Mouse (Mus musculus): ENCODE data around the gene Nat10. TPM values are rescaled to one million over a fixed set of nuclear protein-coding genes. Genes with fewer than 3 reads are reported as not detected.

Gene Nat10
- total RNA-seq, 2 experiments from 2014 or later = 12.7 to 13.7 TPM

- intact Hi-C loops (cut with DNase I) = no loop called here
- DNase-seq (ENCODE audit: low spot score) = no peak
Observed at GRCm38 (mm10) chr2:103747891-103748290, 13.2 kb downstream of the Nat10 start.

DNA sequence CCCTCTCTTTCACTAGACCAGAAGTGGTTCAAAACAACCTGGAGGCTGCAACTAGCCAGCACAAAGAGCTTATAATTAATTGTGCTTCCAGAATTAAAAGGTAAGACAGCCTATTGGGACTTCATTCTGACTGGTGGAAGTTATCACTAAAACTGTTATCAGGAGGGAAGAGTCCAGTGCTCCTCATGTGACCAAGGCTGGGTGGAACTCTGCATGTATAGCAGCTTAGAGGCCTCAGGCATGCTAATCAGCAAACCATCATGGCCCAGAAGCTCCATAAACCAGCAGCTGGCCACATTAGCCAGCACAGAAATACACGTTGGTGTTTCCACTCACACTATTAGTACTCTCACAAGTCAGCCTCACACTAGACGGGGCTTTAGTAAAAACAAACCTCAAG, 14.3 kb downstream of the Nat10 start:
- intact Hi-C loops (cut with DNase I) = no loop called here
- no peak for DNase-seq (ENCODE audit: low spot score)

DNA sequence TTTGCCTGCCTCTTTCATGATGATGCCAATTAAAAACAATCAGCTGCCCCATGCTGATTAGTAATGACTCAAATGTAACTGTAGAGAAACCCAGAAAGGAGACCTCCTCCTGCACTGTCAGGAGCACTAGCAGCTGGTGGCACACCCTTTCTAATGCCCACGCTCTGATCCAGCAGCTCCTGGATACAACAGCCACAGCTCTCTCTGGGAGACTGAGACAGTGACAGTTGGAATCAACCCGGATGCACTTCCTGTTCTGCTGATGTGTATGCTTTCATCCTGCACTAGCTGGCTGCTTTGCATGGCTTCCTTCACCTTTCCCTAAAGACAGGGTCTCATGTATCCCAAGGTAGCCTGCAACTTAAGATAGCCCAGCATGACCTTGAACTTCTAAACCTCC, 15.0 kb downstream of the Nat10 start:
- DNase-seq (ENCODE audit: low spot score) = no peak
- intact Hi-C loops (cut with DNase I) = no loop called here

- DNase-seq (ENCODE audit: low spot score) = no peak
- intact Hi-C loops (cut with DNase I) = loop anchor here (2.0 kb wide), 1 partner anchor 181 kb away; no protein-coding TSS in a partner anchor
Observed at GRCm38 (mm10) chr2:103745481-103745880, 15.6 kb downstream of the Nat10 start.

- DNase-seq (ENCODE audit: low spot score) = no peak
- intact Hi-C loops (cut with DNase I) = loop anchor here (2.0 kb wide), 1 partner anchor 179 kb away; no protein-coding TSS in a partner anchor
Observed at GRCm38 (mm10) chr2:103743988-103744387, 17.1 kb downstream of the Nat10 start.

GRCm38 (mm10) chr2:103743536-103743935, 17.5 kb downstream of the Nat10 start:
- DNase-seq (ENCODE audit: low spot score) = no peak
- intact Hi-C loops (cut with DNase I) = no loop called here

DNA sequence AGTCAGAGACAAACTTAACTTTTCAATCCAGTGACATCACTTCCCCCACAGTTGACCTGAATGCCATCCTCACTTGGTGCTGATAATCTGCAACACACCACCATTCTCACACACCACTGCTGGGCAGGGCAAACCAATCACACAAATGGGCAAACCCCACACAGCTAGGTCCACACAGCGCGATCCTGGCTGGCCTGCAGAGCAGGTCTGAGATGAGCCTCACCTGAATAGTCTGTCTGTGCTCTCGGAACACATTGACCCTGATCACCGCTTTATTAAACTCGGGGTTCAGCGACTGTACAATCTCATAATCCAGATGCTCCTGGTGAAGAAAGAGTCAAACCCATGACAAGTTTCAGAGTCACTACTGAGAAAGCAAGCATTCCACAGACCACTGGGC, 18.2 kb downstream of the Nat10 start:
- no peak for DNase-seq (ENCODE audit: low spot score)
- intact Hi-C loops (cut with DNase I) = no loop called here

- intact Hi-C loops (cut with DNase I) = no loop called here
- no peak for DNase-seq (ENCODE audit: low spot score)
Observed at GRCm38 (mm10) chr2:103731423-103731822, 29.6 kb downstream of the Nat10 start.

DNA sequence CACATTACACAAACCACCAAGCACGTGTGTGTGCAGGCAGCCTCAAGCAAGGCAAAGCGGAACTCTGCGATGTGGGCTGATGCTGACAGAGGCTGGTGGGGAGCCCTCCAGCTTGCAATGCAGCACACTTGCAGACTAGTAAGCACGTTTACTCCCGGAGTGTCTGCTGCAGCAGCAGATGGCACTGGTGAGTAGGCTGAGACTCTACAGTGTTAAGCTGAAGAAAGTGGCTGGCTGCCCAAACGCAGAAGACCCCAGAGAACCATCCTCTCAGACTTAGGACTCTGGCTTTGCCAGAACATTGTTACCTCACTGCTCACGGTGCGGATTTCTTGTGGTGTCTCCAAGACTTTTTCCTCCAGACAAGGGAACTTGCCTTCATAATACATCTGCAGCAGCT, 30.1 kb downstream of the Nat10 start:
- no peak for DNase-seq (ENCODE audit: low spot score)
- intact Hi-C loops (cut with DNase I) = no loop called here

- intact Hi-C loops (cut with DNase I) = loop anchor here (10.0 kb wide), 1 partner anchor 273 kb away; no protein-coding TSS in a partner anchor
- DNase-seq (ENCODE audit: low spot score) = no peak
Observed at GRCm38 (mm10) chr2:103728027-103728540, 33.0 kb downstream of the Nat10 start.

DNA sequence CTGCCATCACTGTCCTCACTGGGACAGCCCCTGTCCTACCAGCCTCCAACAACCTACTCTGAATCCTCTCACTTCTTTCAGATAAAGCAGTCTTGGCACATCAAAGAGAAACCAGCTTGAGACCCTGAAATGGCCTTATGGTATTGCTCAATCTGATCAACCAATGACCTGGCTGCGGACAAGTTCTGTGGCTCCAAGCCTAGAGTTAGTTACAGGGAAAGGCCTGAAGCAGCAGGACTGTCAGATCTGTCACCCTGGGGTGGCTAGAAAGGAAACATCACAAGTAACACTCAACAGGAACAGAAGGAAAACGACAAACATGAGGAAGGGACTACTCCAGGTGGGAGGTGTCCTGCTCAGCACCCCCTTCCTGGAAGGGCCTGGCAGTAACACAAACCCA, 36.5 kb downstream of the Nat10 start:
- no peak for DNase-seq (ENCODE audit: low spot score)
- intact Hi-C loops (cut with DNase I) = loop anchor here (10.0 kb wide), 1 partner anchor 270 kb away; no protein-coding TSS in a partner anchor

DNA sequence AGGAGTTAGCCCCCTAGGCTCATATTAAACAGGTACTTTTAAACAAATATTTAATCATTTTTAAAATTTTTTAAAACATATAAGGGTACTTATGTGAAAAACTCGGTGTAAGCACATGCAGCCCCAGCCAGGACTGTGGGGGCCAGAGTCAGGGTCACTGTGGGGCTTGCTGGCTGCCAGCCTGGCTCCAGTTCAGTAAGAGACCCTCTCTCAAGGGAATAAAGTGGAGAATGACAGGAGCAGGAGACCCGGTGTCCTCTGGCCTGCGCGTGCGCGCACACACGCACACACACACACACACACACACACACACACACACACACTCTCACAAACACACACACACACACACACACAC, 41.8 kb downstream of the Nat10 start:
- DNase-seq (ENCODE audit: low spot score) = no peak
- intact Hi-C loops (cut with DNase I) = loop anchor here (1.0 kb wide), 1 partner anchor 155 kb away; no protein-coding TSS in a partner anchor

DNA sequence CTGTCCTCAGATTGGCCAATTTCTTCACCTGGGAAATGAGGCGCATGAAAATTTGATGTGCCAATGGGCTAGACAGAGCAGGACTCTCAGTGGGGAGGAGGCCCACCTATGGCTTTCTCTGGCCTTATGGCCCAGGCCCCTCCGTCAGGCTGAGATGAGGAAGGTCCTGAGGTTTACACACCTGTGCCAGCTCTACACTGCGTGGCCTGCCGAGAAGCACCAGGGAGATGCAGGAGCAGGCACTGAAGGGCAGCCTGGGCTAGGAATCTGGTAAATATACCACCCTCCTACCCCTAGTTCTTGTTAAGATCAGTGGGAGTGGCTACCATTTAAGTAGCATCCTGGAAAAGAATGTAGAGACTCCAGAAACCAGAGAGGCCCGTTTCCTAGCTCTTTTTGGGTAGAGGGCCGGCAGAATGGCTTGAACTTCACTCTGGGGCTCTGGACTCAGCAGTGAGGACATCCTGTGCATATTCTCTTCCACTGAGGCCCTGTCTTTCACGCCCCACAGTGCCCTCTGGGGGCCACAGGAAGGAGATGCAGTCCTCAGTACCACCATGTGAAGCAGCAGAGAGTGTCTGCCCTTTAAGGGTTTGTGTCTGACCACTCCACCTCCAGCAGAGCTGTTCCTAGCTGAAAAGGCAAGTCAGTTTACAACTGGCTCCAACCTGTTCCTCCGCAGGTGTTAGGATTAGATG, 42.3 kb downstream of the Nat10 start:
- intact Hi-C loops (cut with DNase I) = loop anchor here (1.0 kb wide), 1 partner anchor 154 kb away; no protein-coding TSS in a partner anchor
- peak; percentile 49 for DNase-seq (ENCODE audit: low spot score)

- intact Hi-C loops (cut with DNase I) = no loop called here
- DNase-seq (ENCODE audit: low spot score) = no peak
Observed at GRCm38 (mm10) chr2:103714412-103714811, 46.7 kb downstream of the Nat10 start.

- intact Hi-C loops (cut with DNase I) = no loop called here
- no peak for DNase-seq (ENCODE audit: low spot score)
Observed at GRCm38 (mm10) chr2:103713831-103714230, 47.2 kb downstream of the Nat10 start.

GRCm38 (mm10) chr2:103710849-103711248, 50.2 kb downstream of the Nat10 start:
- intact Hi-C loops (cut with DNase I) = no loop called here
- DNase-seq (ENCODE audit: low spot score) = no peak

GRCm38 (mm10) chr2:103707056-103707776, 53.9 kb downstream of the Nat10 start:
- no peak for DNase-seq (ENCODE audit: low spot score)
- intact Hi-C loops (cut with DNase I) = no loop called here

DNA sequence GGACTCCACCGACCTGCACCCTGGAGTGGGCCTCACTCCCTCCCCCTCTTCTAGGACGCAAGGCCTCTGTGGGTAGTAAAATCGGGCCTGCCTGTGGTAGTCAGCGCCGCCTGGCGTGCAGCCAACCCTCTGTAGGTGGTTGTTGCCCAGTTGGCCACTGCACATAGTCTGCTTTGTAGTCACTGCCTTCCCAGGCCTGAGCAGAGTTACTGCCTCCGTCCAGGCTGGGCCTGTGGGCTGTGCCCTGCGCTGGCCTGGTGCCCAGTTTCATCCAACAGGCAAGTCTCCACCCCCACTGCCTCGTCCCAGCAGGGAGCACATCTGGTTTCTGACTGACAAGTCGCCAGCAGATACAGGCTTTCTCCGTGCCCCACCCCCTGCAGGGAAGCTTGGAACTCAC, 54.8 kb downstream of the Nat10 start:
- DNase-seq (ENCODE audit: low spot score) = peak; percentile 27
- intact Hi-C loops (cut with DNase I) = no loop called here

DNA sequence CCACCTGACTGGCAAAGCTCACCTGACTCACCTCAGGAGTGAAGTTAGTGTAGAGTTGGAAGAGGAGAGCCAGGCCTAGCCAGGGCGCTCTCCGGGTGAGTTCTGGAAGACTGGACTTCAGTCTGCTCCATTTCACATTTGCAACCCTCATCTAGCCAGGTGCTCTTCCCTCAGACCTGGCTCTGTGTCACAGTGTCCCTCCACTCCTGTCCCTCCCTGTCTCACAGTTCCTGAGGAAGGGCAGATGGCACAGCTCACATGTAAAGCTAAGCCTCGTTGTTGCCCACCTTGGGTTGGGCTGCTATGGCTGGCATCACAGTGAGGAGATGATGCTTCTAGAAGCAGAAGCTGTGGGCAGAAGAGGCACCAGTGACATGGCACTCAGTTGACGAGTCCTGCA, 55.2 kb downstream of the Nat10 start:
- no peak for DNase-seq (ENCODE audit: low spot score)
- intact Hi-C loops (cut with DNase I) = no loop called here

DNA sequence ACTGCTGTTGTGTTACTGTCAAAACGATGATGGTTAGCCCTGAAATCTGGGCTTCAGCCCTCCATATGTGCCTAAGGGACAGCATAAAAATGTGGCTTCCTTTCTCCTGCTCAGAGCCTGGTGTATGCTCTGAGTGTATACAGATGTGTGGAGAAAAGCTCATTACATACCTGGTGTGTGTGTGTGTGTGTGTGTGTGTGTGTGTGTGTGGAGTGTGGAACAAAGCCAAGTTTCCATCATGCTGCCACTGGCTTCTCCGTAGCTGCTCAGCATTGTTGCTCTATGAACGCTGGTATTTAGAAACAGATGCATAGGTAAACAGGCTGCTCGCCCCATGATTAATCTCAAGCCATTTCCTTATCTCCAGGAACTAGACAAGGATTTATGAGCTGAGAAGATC, 57.2 kb downstream of the Nat10 start:
- DNase-seq (ENCODE audit: low spot score) = no peak
- intact Hi-C loops (cut with DNase I) = loop anchor here (5.0 kb wide), 2 partner anchors 42 to 137 kb away; partner anchors contain the start of gene Abtb2

DNA sequence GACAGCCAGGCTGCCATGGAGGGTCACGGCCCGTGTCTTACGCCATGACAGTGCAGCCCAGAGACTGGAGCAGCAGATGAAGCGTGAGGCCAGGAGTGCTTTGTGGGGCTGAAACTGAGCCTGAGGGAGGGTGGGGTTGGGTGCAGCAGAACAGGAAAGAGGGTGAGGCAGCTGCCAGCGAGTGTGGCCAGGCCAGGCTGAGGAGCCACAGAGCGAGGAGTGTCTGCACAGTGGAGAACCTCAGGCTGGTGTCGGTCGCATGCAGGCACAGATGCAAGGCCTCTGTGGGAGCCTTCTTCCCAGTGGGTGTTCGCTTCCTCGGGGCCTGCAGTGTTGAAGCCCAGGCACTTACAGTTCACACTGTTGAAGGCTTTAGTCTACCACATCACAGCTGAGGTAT, 57.7 kb downstream of the Nat10 start:
- DNase-seq (ENCODE audit: low spot score) = no peak
- intact Hi-C loops (cut with DNase I) = loop anchor here (5.0 kb wide), 2 partner anchors 41 to 136 kb away; partner anchors contain the start of gene Abtb2

Data from heart, postnatal 25 days (tissue).